Mouse (Mus musculus) intestine, embryonic 14.5 days (tissue): Measurements from ENCODE around the gene Acsm1. TPM values are rescaled to one million over a fixed set of nuclear protein-coding genes. Genes with fewer than 3 reads are reported as not detected.

ENCODE experiments used
- ATAC-seq: fragments of 200-750 bp; cut with Nextera tagmentation; replicated peaks from 2 replicates; pipeline ENCODE4 v1.8.0; 2017; ENCODE audit warnings: low read depth, moderate number of reproducible peaks, moderate TSS enrichment, moderate library complexity; ENCODE audit not compliant: low FRiP score, low TSS enrichment
- DNase-seq: peaks from one replicate; pipeline ENCODE4 v3.0.0-alpha.2; 2018; ENCODE audit warnings: low spot score
- H3K27ac ChIP-seq: fragments of 300-500 bp; sonication (generic); 2 replicates; pipeline ENCODE4 v1.5.1; 2014; ENCODE audit warnings: low read depth, mild to moderate bottlenecking, control low read depth
- H3K27me3 ChIP-seq: fragments of 300-500 bp; sonication (generic); replicated peaks from 2 replicates; pipeline ENCODE4 v1.6.1; 2014; ENCODE audit warnings: low read length, control low read depth; ENCODE audit not compliant: control insufficient read depth, insufficient read depth
- H3K36me3 ChIP-seq: fragments of 300-500 bp; sonication (generic); 2 replicates; pipeline ENCODE4 v1.6.1; 2014; ENCODE audit warnings: low read length, control low read depth; ENCODE audit not compliant: control insufficient read depth, insufficient read depth
- H3K4me1 ChIP-seq: fragments of 300-500 bp; sonication (generic); replicated peaks from 2 replicates; pipeline ENCODE4 v1.6.1; 2014; ENCODE audit warnings: low read length, control low read depth, mixed read lengths; ENCODE audit not compliant: control insufficient read depth, insufficient read depth
- H3K4me2 ChIP-seq: fragments of 300-500 bp; sonication (generic); 2 replicates; pipeline ENCODE4 v1.6.1; 2014; ENCODE audit warnings: low read length
- H3K4me3 ChIP-seq: fragments of 300-500 bp; sonication (generic); 2 replicates; pipeline ENCODE4 v1.5.1; 2014; ENCODE audit warnings: low read depth, low read length, control low read depth, mixed read lengths
- H3K9ac ChIP-seq: fragments of 300-500 bp; sonication (generic); 2 replicates; pipeline ENCODE4 v1.6.1; 2014; ENCODE audit warnings: mild to moderate bottlenecking, low read length
- H3K9me3 ChIP-seq: fragments of 300-500 bp; sonication (generic); 2 replicates; pipeline ENCODE4 v1.6.1; 2016; ENCODE audit warnings: low read length, control low read depth; ENCODE audit not compliant: control insufficient read depth
- WGBS: fragments of 180-500 bp; shearing (Covaris S2); extraction: QIAGEN DNeasy Blood & Tissue Kit; methylation state at CpG from one replicate; pipeline ENCODE4 v1.1.7; 2014; 5-methylcytosine and 5-hydroxymethylcytosine counted together
- polyA plus RNA-seq: library from polyadenylated mRNA; unstranded; fragments of >200 nt; fragmentation: Nextera tagmentation; extraction: Ambion mirVana; gene quantifications from 2 replicates; pipeline ENCODE4 v1.2.1, GENCODE M21; 2014

The Acsm1 gene
- polyA plus RNA-seq, 1 experiment from 2014 or later, result not detected

GRCm38 (mm10) chr7:119689726-119690125 is 82.9 kb downstream of the Acsm1 start, which contains the start of gene Acsm4:
Gene Acsm4, plus strand, starts transcription at chr7:119690026.
- 72% methylated on average over 5 of the region's 5 CpGs for WGBS
- no peaks in the 10 kb centered on the region for H3K9me3 ChIP-seq
- H3K27ac ChIP-seq, result no peak within 1 kb of the TSS
- H3K4me2 ChIP-seq, result no peak within 1 kb of the TSS
- no peaks in the 10 kb centered on the region for H3K4me1 ChIP-seq
- ATAC-seq (no peak), DNase-seq (no peak)
- no peak within 1 kb of the TSS for H3K4me3 ChIP-seq
- no peaks in the 10 kb centered on the region for H3K36me3 ChIP-seq
- H3K9ac ChIP-seq, result no peak within 1 kb of the TSS
- no peaks in the 10 kb centered on the region for H3K27me3 ChIP-seq

- DNase-seq, result no peak
Measured at GRCm38 (mm10) chr7:119692302-119692701, 85.5 kb downstream of the Acsm1 start.

GRCm38 (mm10) chr7:119694926-119695325 is 88.1 kb downstream of the Acsm1 start:
- Histone ChIP-seq H3K27ac (no peak overlapping the region), H3K36me3 (no peaks in the 10 kb centered on the region), H3K27me3 (no peaks in the 10 kb centered on the region), H3K4me2 (no peak overlapping the region), H3K9me3 (no peaks in the 10 kb centered on the region), H3K9ac (no peak overlapping the region), H3K4me1 (no peaks in the 10 kb centered on the region), H3K4me3 (no peak overlapping the region)
- ATAC-seq (no peak), DNase-seq (no peak)
- WGBS, result 82% methylated on average over 1 of the region's 1 CpGs

More at GRCm38 (mm10) chr7:119692302-119692701, 85.5 kb downstream of the Acsm1 start:
- WGBS, result 83% methylated on average over 4 of the region's 4 CpGs
- Histone ChIP-seq H3K27ac (no peak overlapping the region), H3K36me3 (no peaks in the 10 kb centered on the region), H3K4me1 (no peaks in the 10 kb centered on the region), H3K9ac (no peak overlapping the region), H3K4me3 (no peak overlapping the region), H3K4me2 (no peak overlapping the region), H3K27me3 (no peaks in the 10 kb centered on the region), H3K9me3 (no peaks in the 10 kb centered on the region)
- ATAC-seq, result no peak

Other genes with a start within 250 kb of the Acsm1 start
- gene Gp2, start 147.7 kb upstream of the Acsm1 start, polyA plus RNA-seq, result not detected in 2 replicates
- gene Umod, start 127.7 kb upstream of the Acsm1 start, polyA plus RNA-seq, result not detected in 2 replicates
- not detected in 2 replicates for gene Acsm5, start 87.6 kb upstream of the Acsm1 start, polyA plus RNA-seq
- not detected in 2 replicates for gene Pdilt, start 83.5 kb upstream of the Acsm1 start, polyA plus RNA-seq
- gene Acsm2, start 52.7 kb upstream of the Acsm1 start, polyA plus RNA-seq, result not detected in 2 replicates
- gene Acsm4, start 83.0 kb downstream of the Acsm1 start, polyA plus RNA-seq, result not detected in 2 replicates
- gene Thumpd1, start 113.8 kb downstream of the Acsm1 start, polyA plus RNA-seq, result 84.4 and 90.9 TPM in 2 replicates
- gene Acsm3, start 153.9 kb downstream of the Acsm1 start, polyA plus RNA-seq, result 4.9 and 7.1 TPM in 2 replicates
- 21.0 and 25.2 TPM in 2 replicates for gene Rexo5, start 187.0 kb downstream of the Acsm1 start, polyA plus RNA-seq
- 24.2 and 27.1 TPM in 2 replicates for gene Eri2, start 187.0 kb downstream of the Acsm1 start, polyA plus RNA-seq